Mouse (Mus musculus) forebrain, embryonic 10.5 days (tissue): ENCODE measurements around the gene Tbcb. TPM values are rescaled to one million over a fixed set of nuclear protein-coding genes. Genes with fewer than 3 reads are reported as not detected.

Source experiments
- DNase-seq: peaks from one replicate; pipeline ENCODE4 v3.0.0-alpha.2; 2017; ENCODE audit warnings: low spot score; ENCODE audit errors: extremely low spot score
- H3K27ac ChIP-seq: fragments of 300-500 bp; sonication (generic); 2 replicates; pipeline ENCODE4 v1.5.1; 2016; ENCODE audit warnings: mild to moderate bottlenecking
- H3K27me3 ChIP-seq: fragments of 300-500 bp; sonication (generic); 2 replicates; pipeline ENCODE4 v1.6.1; 2016; ENCODE audit warnings: mild to moderate bottlenecking; ENCODE audit not compliant: poor library complexity, severe bottlenecking
- H3K36me3 ChIP-seq: fragments of 300-500 bp; sonication (generic); replicated peaks from 2 replicates; pipeline ENCODE4 v1.6.1; 2016; ENCODE audit warnings: mild to moderate bottlenecking, moderate library complexity
- H3K4me1 ChIP-seq: fragments of 300-500 bp; sonication (generic); 2 replicates; pipeline ENCODE4 v1.6.1; 2016
- H3K4me3 ChIP-seq: fragments of 300-500 bp; sonication (generic); 2 replicates; pipeline ENCODE4 v1.5.1; 2016; ENCODE audit warnings: mild to moderate bottlenecking, moderate library complexity
- H3K9me3 ChIP-seq: fragments of 300-500 bp; sonication (generic); 2 replicates; pipeline ENCODE4 v1.6.1; 2016; ENCODE audit warnings: mild to moderate bottlenecking, moderate library complexity
- WGBS: fragments of 180-500 bp; shearing (Covaris S2); methylation state at CpG from one replicate; pipeline ENCODE4 v1.1.7; 2016; 5-methylcytosine and 5-hydroxymethylcytosine counted together
- polyA plus RNA-seq: library from polyadenylated mRNA; unstranded; fragments of >200 nt; fragmentation: Nextera tagmentation; extraction: Ambion mirVana; gene quantifications from 2 replicates; pipeline ENCODE4 v1.2.1, GENCODE M21; 2016

The Tbcb gene
- polyA plus RNA-seq, 1 experiment from 2014 or later = 248 TPM

DNA sequence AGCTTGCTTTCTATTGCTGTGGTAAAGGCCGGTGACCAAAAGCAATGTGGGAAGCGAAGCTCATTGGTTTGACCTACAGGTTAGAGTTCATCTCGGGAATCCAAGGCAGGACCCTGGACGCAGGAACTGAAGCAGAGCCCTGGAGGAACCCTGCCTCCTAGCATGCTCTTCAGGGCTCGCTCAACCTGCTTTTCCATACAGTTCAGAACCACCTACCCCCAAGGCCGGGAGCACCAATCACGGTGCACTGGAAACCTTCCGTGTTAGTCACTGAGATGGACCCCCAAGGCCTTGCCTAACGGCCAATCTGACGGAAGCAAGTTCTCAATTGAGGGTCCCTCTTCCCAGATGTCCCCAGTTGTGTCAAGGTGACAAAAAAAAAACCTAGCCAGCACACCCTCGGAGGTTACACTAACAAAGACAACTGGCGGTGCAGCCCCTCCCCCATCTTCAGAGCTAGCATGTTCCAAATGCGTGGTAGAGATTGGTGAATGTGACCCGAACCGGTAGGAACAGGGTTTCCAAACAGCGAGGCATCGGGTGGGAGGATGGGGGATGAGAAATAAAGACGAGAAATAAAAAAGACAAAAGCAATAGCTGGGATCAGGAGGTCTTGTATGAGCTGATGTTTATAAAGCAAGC is 32.5 kb downstream of the Tbcb start:
- no peak for DNase-seq
- 80% methylated on average over 18 of the region's 18 CpGs for WGBS
- Histone ChIP-seq H3K27ac (no peak overlapping the region), H3K4me1 (peaks cover 29% of the 10 kb centered on the region), H3K27me3 (no peaks in the 10 kb centered on the region), H3K4me3 (no peak overlapping the region), H3K9me3 (no peaks in the 10 kb centered on the region), H3K36me3 (no peaks in the 10 kb centered on the region)

DNA sequence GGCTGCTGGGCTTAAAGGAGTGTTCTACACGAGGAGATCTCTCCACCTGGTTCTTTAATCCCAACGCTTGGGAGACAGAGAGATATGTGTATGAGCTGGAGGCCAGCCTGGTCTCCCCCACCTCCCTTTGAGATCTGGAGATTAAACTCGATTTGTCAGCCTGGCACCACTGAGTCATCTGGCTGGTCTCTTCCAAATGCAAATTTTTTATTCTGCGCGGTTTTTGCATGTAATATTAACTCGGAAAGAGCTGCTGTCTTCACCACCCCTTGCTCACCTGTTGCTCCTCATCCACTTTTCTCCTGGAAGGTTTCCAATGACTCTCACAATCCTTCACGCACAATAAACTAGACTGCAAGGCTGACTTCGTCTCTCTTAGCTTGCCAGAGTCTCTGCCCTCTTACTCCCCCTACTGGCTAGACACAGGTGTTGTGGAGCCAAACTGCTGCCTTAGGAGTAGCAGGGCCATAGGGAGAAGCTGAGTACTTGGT is 33.5 kb downstream of the Tbcb start, which contains the start of gene Capns1:
Gene Capns1 (minus strand): TSS at position 331 of the 491 bp plus-strand sequence.
- 0 out of 2 replicates have a peak within 1 kb of the TSS, but pooled peaks have one; percentile 51 for H3K27ac ChIP-seq
- H3K9me3 ChIP-seq = no peaks in the 10 kb centered on the region
- H3K4me1 ChIP-seq = peaks cover 31% of the 10 kb centered on the region
- WGBS = 10% methylated on average over 8 of the region's 8 CpGs
- H3K4me3 ChIP-seq = peak within 1 kb of the TSS; percentile 31
- no peaks in the 10 kb centered on the region for H3K27me3 ChIP-seq
- H3K36me3 ChIP-seq = no peaks in the 10 kb centered on the region
- peak; percentile 67 for DNase-seq

DNA sequence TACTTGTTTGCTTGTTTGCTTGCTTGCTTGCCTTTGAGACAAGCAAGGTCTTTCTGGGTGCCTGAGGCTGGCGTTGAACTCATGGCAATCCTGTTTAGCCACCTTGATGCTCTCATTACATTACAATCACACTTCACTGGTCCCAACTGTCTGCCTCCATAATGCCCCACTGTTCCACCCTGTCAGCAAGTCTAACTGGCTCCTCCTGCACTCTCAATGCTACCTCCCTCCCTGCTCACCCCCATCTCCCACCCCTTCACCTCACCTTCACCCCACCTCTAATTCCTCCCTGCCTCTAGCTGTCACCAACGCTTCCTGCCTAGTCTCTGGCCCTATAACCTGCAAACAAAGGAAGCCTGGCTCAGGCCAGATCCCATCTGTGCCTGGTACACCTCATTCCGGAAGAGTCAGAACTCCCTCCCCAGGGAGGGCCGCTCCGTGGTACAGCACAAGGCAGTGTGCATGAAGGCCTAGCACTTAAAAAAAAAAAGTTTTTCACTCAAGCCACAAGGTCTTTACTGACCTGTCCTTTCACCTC is 34.4 kb downstream of the Tbcb start:
- peaks cover 2% of the 10 kb centered on the region for H3K36me3 ChIP-seq
- H3K27me3 ChIP-seq = no peaks in the 10 kb centered on the region
- WGBS = 83% methylated on average over 5 of the region's 5 CpGs
- 0 out of 2 replicates have a peak overlapping the region, but pooled peaks have one; percentile 16 for H3K27ac ChIP-seq
- no peaks in the 10 kb centered on the region for H3K9me3 ChIP-seq
- DNase-seq = no peak
- peaks cover 39% of the 10 kb centered on the region for H3K4me1 ChIP-seq
- no peak overlapping the region for H3K4me3 ChIP-seq

DNA sequence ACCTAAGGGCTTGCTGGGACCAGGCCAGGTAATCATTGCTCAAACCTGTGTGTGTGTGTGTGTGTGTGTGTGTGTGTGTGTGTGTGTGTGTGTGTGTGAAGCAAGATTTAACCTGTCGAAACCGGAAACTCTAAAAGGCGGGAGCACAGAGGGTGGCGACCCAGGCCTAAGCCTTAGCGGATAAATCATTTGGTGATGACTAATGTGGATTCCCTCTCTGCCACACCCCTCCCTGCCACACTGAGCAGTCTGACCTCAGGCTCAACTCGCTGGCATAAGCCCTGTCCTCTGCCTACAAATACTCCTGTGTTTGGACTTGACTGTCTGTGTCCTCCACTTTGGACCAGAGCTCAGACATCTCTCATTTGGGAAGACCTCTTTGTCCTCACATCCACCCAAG is 35.9 kb downstream of the Tbcb start:
- Histone ChIP-seq H3K4me3 (no peak overlapping the region), H3K36me3 (peaks cover 17% of the 10 kb centered on the region), H3K27ac (no peak overlapping the region), H3K27me3 (no peaks in the 10 kb centered on the region), H3K4me1 (peaks cover 43% of the 10 kb centered on the region), H3K9me3 (no peaks in the 10 kb centered on the region)
- no peak for DNase-seq
- WGBS = 92% methylated on average over 6 of the region's 6 CpGs

DNA sequence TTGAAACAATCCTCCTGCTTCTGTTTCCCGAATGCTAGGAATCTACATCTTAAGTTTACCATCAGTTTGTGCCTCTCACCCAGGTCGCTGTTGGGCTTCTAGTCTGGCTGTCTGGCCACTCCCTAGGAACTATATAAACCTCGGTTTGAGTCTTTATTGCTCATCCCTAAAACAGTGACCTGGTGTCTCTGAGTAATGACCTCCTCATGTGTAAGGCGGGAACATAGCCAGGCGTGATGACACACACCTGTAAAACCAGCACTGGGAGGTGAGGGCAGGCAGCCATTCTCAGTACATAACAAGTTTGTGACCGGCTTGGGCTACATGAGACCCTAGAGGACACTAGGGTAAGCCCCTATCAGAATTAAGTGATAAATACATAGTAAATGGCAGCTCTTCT is 36.6 kb downstream of the Tbcb start:
- peak overlapping the region; percentile 78 for H3K4me3 ChIP-seq
- no peak for DNase-seq
- H3K27me3 ChIP-seq = no peaks in the 10 kb centered on the region
- peaks cover 43% of the 10 kb centered on the region for H3K4me1 ChIP-seq
- H3K9me3 ChIP-seq = no peaks in the 10 kb centered on the region
- WGBS = 77% methylated on average over 6 of the region's 6 CpGs
- H3K36me3 ChIP-seq = peaks cover 24% of the 10 kb centered on the region
- H3K27ac ChIP-seq = peak overlapping the region; percentile 87

DNA sequence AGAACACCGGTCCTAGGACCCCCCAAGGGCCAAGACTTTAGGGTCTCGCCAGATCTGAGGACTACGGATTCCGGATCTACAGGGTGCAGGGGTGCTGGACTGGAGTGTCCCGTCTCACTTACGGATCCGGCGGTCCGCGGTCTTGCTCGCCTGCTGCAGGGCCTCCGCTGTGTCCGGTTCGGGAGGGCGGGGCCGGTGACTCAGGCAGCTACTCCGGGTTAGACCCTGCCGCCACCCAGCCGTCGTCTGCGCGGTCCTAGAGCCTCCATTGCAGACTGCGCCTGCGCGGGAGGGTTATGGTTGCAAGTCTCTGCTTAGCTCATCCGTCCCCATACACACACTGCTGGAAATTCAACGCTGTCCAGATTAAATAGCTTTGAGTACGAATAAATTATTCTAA is 37.2 kb downstream of the Tbcb start:
- Histone ChIP-seq H3K4me1 (peaks cover 43% of the 10 kb centered on the region), H3K27me3 (no peaks in the 10 kb centered on the region), H3K27ac (peak overlapping the region; percentile 87), H3K9me3 (no peaks in the 10 kb centered on the region), H3K36me3 (peaks cover 29% of the 10 kb centered on the region), H3K4me3 (peak overlapping the region; percentile 78)
- peak; percentile 98 for DNase-seq
- WGBS = under 1% methylated on average over 28 of the region's 28 CpGs

DNA sequence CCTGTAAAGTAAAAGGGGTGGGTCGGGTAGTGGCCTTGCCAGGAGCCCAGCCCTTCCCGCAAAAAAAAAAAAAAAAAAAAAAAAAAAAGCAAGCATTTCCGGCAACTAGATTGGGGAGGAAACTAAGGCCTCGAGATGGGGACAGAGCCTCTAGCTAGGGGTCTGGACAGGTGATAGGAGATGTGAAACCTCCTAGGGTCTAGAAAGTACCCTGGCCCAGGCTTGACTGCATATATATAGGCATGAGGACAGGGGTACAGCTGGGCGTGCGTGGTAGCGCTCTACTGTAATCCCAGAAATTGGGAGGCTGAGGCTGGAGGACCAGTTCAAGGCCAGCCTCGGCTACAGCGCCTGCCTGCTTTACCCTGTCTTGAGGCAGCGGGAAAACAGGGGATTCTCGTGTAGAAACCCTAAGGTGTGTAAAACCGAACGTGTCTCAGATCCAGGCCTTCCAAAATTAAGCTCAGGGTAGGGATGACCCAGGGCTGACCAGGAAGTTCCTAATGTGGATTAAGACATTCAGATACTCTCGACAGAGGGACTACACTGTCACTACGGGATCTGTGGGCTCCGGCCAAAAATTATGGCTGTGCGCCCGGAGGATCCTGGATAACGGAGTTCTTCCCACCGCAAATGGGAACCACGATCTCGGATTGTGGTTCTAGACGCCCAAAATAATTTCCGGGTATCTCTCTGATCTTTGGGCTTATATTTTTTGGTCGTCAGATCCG is 37.8 kb downstream of the Tbcb start:
- DNase-seq = peak; percentile 30
- H3K4me3 ChIP-seq = peak overlapping the region; percentile 78
- no peaks in the 10 kb centered on the region for H3K27me3 ChIP-seq
- H3K4me1 ChIP-seq = peaks cover 43% of the 10 kb centered on the region
- H3K9me3 ChIP-seq = no peaks in the 10 kb centered on the region
- H3K36me3 ChIP-seq = peaks cover 33% of the 10 kb centered on the region
- WGBS = 1% methylated on average over 26 of the region's 26 CpGs
- peak overlapping the region; percentile 87 for H3K27ac ChIP-seq

DNA sequence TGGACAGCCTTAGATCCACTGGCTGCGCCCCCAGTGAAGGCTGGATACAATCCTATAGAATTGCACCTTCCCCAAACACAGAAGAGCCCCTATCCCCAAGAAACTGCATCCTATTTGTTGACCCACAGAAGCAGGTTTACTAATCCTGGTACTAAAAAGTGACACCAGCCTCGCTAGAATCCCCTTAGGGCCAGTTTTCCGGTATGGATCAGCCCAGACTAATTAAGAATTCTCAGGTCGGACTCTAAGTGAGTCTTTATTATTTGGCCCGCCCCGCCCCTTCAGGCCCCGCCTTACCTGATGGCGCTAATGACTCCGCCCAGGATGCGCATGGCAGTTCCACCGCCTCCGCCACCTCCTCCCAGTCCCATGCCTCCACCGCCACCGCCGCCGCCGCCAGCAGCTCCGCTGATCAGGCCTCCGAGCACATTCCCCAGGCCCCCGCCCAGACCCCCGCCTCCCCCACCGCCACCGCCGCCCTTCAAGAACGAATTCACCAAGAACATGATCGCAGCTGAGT is 38.4 kb downstream of the Tbcb start:
- Histone ChIP-seq H3K27ac (peak overlapping the region; percentile 87), H3K4me1 (peaks cover 41% of the 10 kb centered on the region), H3K36me3 (peaks cover 39% of the 10 kb centered on the region), H3K4me3 (peak overlapping the region; percentile 78), H3K9me3 (no peaks in the 10 kb centered on the region), H3K27me3 (no peaks in the 10 kb centered on the region)
- DNase-seq = peak; percentile 86
- under 1% methylated on average over 26 of the region's 26 CpGs for WGBS

DNA sequence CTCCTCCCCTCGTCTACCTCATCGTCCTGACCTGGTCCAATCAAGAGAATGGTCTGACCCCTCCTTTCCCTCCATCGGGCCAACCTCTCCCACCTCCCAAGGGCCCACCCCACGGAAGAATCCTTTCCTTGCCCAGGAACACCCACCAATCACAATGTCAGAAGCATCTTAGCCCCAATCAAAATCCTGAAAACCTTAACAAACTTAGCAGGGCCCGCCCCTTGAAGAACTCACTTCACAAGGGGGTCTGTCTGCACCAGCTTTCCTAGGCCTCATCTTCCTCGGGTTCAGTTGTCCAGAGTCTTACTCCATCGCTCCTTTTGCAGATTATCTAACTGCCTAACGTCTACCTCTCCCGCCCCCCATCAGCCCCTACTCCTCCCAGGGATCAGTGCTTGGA is 39.1 kb downstream of the Tbcb start:
- WGBS = 8% methylated on average over 9 of the region's 9 CpGs
- peak overlapping the region; percentile 78 for H3K4me3 ChIP-seq
- DNase-seq = no peak
- H3K27me3 ChIP-seq = no peaks in the 10 kb centered on the region
- H3K9me3 ChIP-seq = no peaks in the 10 kb centered on the region
- H3K4me1 ChIP-seq = peaks cover 35% of the 10 kb centered on the region
- peak overlapping the region; percentile 87 for H3K27ac ChIP-seq
- H3K36me3 ChIP-seq = peaks cover 46% of the 10 kb centered on the region

DNA sequence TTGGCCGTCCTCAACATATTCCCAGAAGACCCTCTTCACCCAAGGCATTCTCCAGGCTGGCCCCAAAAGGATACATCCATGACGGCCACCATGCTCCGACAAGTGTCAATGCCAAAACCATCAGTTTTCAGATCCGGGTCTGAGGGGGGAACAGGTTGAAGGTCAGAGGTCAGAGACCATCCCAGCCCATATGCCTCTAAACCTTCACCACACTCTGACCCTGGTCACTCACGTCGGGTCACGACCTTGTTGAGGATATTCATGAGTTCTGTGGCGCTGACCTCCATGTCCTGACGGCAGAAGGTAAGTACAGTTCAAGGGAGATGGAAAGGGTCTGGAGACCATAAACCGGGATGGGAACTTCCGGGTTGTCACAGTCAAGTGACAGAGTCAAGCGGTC is 40.0 kb downstream of the Tbcb start:
- Histone ChIP-seq H3K27ac (no peak overlapping the region), H3K4me3 (peak overlapping the region; percentile 78), H3K4me1 (peaks cover 29% of the 10 kb centered on the region), H3K9me3 (no peaks in the 10 kb centered on the region), H3K27me3 (no peaks in the 10 kb centered on the region), H3K36me3 (peaks cover 55% of the 10 kb centered on the region)
- DNase-seq = no peak
- 89% methylated on average over 12 of the region's 12 CpGs for WGBS

DNA sequence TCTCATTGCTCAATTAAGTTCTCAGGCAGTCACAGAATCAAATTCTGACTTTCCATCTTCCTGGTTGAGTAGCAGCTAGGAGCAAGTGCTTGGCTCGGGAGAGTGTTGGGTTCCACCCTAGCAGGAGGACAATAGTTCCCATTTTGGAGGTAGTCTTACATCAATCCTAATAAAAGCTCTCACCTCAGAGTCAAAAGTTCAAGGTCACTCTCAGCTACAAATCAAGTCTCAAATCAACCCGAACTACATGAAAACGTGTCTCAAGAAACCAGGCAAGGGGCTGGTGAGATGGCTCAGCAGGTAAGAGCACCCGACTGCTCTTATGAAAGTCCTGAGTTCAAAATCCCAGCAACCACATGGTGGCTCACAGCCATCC is 43.0 kb downstream of the Tbcb start:
- Histone ChIP-seq H3K4me1 (peaks cover 22% of the 10 kb centered on the region), H3K27me3 (no peaks in the 10 kb centered on the region), H3K36me3 (peaks cover 76% of the 10 kb centered on the region), H3K27ac (no peak overlapping the region), H3K4me3 (no peak overlapping the region), H3K9me3 (no peaks in the 10 kb centered on the region)
- 91% methylated on average over 4 of the region's 4 CpGs for WGBS
- no peak for DNase-seq

DNA sequence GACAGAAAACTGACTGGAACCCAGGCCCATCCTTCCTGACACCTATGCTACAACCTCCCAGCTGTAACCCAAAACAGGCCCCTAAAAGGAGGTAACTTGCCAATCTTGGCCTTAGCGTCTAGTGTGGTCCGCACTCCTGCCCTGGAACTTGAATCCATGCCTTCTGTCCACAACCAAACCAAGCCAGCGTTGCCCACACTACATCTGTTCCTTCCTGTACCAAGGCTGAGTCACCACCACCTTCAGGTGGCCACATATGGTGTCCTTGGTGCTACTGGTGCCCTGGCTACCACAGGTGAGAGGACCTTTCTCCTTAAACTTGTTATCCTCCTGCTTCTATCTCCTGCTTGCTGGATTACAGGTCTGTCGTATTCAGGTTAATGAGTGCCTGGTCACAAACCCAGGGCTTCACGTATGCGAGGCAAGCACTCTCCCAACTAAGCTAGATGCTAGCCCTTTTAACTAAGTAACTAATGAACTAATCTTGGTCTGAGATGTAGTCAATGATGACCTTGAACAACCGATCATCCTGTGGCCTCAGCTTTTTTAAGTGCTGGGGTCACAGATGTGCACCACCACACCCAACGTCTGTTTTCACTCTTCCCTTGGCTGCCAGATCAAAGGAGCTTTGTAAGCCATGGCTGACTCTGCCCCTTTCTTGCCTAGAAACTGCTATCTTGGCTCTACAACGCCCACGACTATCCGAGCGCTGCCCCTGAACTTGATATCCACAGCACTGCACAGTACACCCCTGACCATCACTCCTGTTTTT is 43.5 kb downstream of the Tbcb start:
- DNase-seq = no peak
- H3K36me3 ChIP-seq = peaks cover 76% of the 10 kb centered on the region
- 84% methylated on average over 12 of the region's 12 CpGs for WGBS
- H3K9me3 ChIP-seq = no peaks in the 10 kb centered on the region
- H3K27ac ChIP-seq = no peak overlapping the region
- no peak overlapping the region for H3K4me3 ChIP-seq
- peaks cover 24% of the 10 kb centered on the region for H3K4me1 ChIP-seq
- H3K27me3 ChIP-seq = no peaks in the 10 kb centered on the region
